Mouse (Mus musculus) ES-Bruce4 (cell line): ENCODE data around the gene Hapln4. TPM values are rescaled to one million over a fixed set of nuclear protein-coding genes. Genes with fewer than 3 reads are reported as not detected.

Experiments
- H3K27ac ChIP-seq: 2 replicates; pipeline ENCODE4 v1.5.1; 2012; ENCODE audit warnings: low read length, inconsistent platforms; ENCODE audit not compliant: insufficient read depth
- H3K27me3 ChIP-seq: 2 replicates; pipeline ENCODE4 v1.6.1; 2012; ENCODE audit warnings: mild to moderate bottlenecking, low read length, inconsistent platforms; ENCODE audit not compliant: control insufficient read depth, poor library complexity, insufficient read depth, severe bottlenecking
- H3K36me3 ChIP-seq: 2 replicates; pipeline ENCODE4 v1.6.1; 2012; ENCODE audit warnings: inconsistent platforms, mild to moderate bottlenecking, low read length, moderate library complexity; ENCODE audit not compliant: control insufficient read depth, poor library complexity, insufficient read depth, severe bottlenecking
- H3K4me1 ChIP-seq: one replicate; pipeline ENCODE4 v1.8.1; 2011; ENCODE audit warnings: low read length; ENCODE audit not compliant: control insufficient read depth, insufficient read depth
- H3K4me3 ChIP-seq: 2 replicates; pipeline ENCODE4 v1.5.1; 2011; ENCODE audit warnings: low read depth, mild to moderate bottlenecking, low read length
- H3K9ac ChIP-seq: 2 replicates; pipeline ENCODE4 v1.6.1; 2012; ENCODE audit warnings: low read depth, mild to moderate bottlenecking, inconsistent platforms; ENCODE audit not compliant: poor library complexity, severe bottlenecking
- H3K9me3 ChIP-seq: replicated peaks from 2 replicates; pipeline ENCODE4 v1.6.1; 2012; ENCODE audit warnings: mild to moderate bottlenecking, low read length, inconsistent platforms; ENCODE audit not compliant: control insufficient read depth, poor library complexity, insufficient read depth, severe bottlenecking
- CTCF ChIP-seq: IDR thresholded peaks from one replicate; pipeline ENCODE4 v1.8.1; 2011; ENCODE audit warnings: low read depth, low read length
- EP300 ChIP-seq: IDR thresholded peaks from 2 replicates; pipeline ENCODE4 v1.6.1; 2011; ENCODE audit warnings: low read depth, low read length; ENCODE audit not compliant: insufficient read depth
- POLR2A ChIP-seq: IDR thresholded peaks from one replicate; pipeline ENCODE4 v1.8.1; 2011; ENCODE audit warnings: low read length; ENCODE audit not compliant: insufficient read depth
- polyA plus RNA-seq: library from polyadenylated mRNA; stranded (reverse); fragments of >200 nt; gene quantifications from 2 replicates; pipeline ENCODE4 v1.2.4, GENCODE M21; 2011; ENCODE audit warnings: low read depth; ENCODE audit not compliant: missing spikeins, insufficient read depth, insufficient read length

Gene Hapln4
- polyA plus RNA-seq, 1 experiment, result 2.2 TPM

DNA sequence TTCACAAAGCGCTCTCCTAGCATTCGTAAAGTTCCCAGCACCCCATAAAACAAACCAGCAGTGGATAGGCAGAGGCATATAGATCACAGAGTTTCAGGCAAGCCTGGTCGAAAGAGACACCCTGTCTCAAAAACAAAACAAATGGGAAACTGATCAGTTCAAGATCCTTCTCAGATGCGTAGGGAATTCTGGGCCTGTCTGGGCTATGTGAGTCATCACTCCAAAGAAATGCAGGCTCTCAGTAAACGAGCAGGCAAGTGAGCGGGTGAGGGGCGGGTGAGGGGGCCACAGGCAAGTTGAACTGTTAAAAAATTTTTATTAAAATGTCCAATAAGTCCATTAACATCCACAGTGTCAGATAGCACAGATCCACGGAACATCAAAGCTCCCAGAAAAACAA is 9.5 kb downstream of the Hapln4 start:
- Histone ChIP-seq H3K4me3 (no peak overlapping the region), H3K36me3 (no peaks in the 10 kb centered on the region), H3K9me3 (no peaks in the 10 kb centered on the region), H3K4me1 (no peaks in the 10 kb centered on the region), H3K27me3 (no peaks in the 10 kb centered on the region), H3K27ac (peak overlapping the region; percentile 25; the same call in 1 of the 2 replicates), H3K9ac (peak overlapping the region; percentile 28; the same call in 1 of the 2 replicates)
- TF ChIP-seq EP300 (no peak), POLR2A (no peak), CTCF (no peak)

DNA sequence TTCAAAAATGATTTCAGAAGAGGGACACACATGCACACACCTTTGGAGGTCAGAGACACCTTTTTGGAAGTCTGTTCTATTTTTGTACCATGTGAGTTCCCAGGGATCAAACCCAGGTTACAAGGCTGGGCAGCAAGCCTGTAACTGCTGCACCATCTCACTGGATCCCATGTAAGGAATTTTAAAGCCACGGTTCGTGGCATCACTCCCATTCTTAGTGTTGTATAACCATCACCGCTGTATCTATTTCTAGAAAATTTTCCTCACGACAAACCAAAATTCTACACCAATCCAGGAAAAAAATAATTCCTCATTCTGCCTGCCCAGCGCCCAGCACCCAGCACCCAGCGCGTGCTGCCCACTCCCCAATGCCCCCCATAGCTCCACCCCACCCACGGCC is 16.0 kb downstream of the Hapln4 start:
- Histone ChIP-seq H3K27ac (no peak overlapping the region), H3K9ac (no peak overlapping the region), H3K27me3 (no peaks in the 10 kb centered on the region), H3K36me3 (no peaks in the 10 kb centered on the region), H3K9me3 (no peaks in the 10 kb centered on the region), H3K4me1 (peaks cover 2% of the 10 kb centered on the region), H3K4me3 (no peak overlapping the region)
- TF ChIP-seq CTCF, result no peak
- no peak for TF ChIP-seq EP300
- TF ChIP-seq POLR2A, result no peak

DNA sequence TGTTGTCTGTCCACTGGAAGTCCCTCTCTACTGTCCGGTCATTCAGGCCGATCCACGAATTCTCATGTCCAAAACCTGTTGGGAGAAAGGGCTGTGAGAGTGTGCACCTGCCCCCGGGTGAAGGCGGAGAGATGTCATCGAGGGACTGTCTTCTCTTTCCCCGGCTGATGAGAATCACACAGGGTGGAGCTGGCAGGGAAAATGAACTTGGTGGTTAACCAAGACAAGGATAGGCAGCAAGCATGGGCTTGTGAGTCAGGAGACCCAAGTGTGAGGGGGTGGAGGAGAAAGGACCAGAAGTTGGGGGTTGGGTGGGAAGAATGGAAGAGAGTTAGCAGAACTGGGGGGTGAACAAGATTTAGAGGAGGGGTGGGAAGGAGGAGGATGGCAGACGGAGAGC is 17.0 kb downstream of the Hapln4 start:
- Histone ChIP-seq H3K4me1 (peaks cover 2% of the 10 kb centered on the region), H3K27ac (no peak overlapping the region), H3K27me3 (no peaks in the 10 kb centered on the region), H3K4me3 (no peak overlapping the region), H3K9me3 (no peaks in the 10 kb centered on the region), H3K9ac (no peak overlapping the region), H3K36me3 (no peaks in the 10 kb centered on the region)
- no peak for TF ChIP-seq CTCF
- no peak for TF ChIP-seq EP300

DNA sequence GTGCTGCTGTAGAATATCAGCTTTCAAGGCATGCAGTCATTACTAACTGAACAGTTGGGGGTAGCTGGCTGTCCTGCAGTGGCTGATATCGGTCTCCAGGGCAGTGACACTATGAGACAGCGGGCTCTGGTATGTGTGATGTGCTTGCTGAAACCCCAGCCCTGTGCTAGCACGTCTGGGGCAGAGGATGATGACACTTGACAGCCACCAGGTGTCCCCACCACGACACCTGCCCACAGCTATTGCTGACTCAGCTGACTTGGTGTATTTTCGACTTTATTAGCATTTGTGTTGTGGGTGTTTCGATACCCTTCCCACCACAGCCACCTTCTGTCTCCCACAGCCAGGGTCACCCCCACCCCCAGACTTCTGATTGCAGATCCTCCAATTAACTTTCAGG is 21.2 kb downstream of the Hapln4 start:
- H3K9ac ChIP-seq, result no peak overlapping the region
- no peak overlapping the region for H3K27ac ChIP-seq
- H3K9me3 ChIP-seq, result no peaks in the 10 kb centered on the region
- H3K4me3 ChIP-seq, result no peak overlapping the region
- H3K36me3 ChIP-seq, result no peaks in the 10 kb centered on the region
- H3K27me3 ChIP-seq, result no peaks in the 10 kb centered on the region
- H3K4me1 ChIP-seq, result peaks cover 2% of the 10 kb centered on the region
- TF ChIP-seq POLR2A (no peak), CTCF (peak; percentile 95), EP300 (peak; percentile 63; the same call in 1 of the 2 replicates)

DNA sequence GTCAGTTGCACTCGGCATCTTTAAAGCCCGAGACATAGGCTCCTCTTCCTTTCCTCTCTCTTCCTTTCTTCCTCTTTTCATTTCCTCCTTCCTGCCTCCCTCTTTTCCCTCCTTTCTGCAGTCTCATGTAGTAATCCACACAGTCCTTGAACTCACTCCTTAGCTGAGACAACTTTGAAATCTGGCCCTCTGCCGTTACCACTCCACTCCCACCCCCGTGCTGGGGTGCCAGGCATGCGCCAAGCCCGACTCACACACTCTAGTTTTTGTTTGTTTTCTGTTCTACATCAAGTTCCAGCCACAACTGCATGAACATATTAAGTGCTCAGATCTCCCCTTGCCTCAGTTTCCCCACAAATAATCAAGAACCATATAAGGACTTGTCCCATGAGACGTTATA is 21.7 kb downstream of the Hapln4 start:
- Histone ChIP-seq H3K9ac (no peak overlapping the region), H3K27ac (no peak overlapping the region), H3K4me1 (peaks cover 2% of the 10 kb centered on the region), H3K4me3 (no peak overlapping the region), H3K36me3 (no peaks in the 10 kb centered on the region), H3K27me3 (no peaks in the 10 kb centered on the region), H3K9me3 (no peaks in the 10 kb centered on the region)
- no peak for TF ChIP-seq EP300

DNA sequence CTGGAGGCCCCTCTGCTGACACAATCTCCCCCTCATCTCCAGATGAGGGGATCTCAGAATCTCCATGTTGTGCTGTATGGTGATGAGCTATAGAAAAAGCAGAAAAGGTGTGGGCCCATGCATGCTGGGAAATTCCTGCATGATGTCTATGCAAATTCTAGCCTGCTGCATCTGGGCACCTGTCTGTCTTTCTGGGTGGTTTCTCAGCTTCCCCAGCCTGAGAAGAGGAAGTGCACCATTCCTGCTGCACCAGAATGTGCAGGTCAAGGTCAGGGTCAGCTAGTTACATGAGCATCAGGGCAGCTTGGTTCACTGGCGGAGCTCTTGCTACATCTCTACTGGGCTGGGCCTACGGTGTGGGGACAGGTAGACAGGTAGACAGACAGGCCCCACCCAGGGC is 27.2 kb downstream of the Hapln4 start:
- Histone ChIP-seq H3K27ac (no peak overlapping the region), H3K36me3 (no peaks in the 10 kb centered on the region), H3K9me3 (no peaks in the 10 kb centered on the region), H3K4me1 (no peaks in the 10 kb centered on the region), H3K4me3 (no peak overlapping the region), H3K9ac (no peak overlapping the region), H3K27me3 (0 out of 2 replicates have a peak, but pooled peaks cover 3% of the 10 kb centered on the region)
- TF ChIP-seq CTCF, result no peak
- no peak for TF ChIP-seq POLR2A
- peak; percentile 50; the same call in 1 of the 2 replicates for TF ChIP-seq EP300

DNA sequence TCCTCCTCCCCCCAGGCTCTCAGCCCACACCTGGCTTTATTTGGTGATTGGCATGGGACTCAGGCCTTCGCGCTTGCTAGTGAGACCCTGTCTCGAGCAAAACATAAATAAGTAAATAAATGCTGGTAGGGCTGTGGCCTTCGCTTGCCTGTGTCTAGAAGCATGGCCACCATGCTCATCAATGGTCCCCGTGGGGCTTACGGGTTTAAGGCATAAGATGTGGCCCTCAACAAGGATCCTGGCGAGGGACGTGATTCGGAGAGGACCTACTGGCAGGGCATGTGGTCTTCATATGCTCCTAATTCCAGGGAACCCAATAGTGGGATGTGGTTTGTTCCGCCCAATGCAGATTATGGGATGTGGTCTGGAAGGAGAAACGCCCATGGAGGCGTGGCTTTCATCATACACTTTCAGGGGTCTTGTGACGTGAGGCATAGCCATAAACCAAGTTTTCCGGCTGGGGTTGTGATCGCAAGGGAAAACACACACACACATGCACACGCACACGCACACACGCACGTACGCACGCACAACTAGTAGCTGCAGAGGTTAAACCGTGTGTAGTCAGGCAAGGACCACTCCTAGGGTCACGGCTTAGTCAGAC is 28.0 kb downstream of the Hapln4 start:
- H3K4me3 ChIP-seq, result peak overlapping the region; percentile 18
- 0 out of 2 replicates have a peak, but pooled peaks cover 3% of the 10 kb centered on the region for H3K27me3 ChIP-seq

More for the DNA sequence above, 28.0 kb downstream of the Hapln4 start:
- TF ChIP-seq EP300, result no peak
- TF ChIP-seq CTCF, result no peak
- TF ChIP-seq POLR2A, result no peak
- Histone ChIP-seq H3K27ac (no peak overlapping the region), H3K9ac (no peak overlapping the region), H3K9me3 (no peaks in the 10 kb centered on the region), H3K36me3 (no peaks in the 10 kb centered on the region), H3K4me1 (no peaks in the 10 kb centered on the region)
